In genomic region chr5:35389915-35390314, GRCm38 (mm10) we compare ENCODE assay signal across 35 mouse cellular contexts. TPM values are rescaled to one million over a fixed set of nuclear protein-coding genes. Genes with fewer than 3 reads are reported as not detected.
A peak's percentile ranks its signal among the peaks of the same experiment; 100 is the strongest.
DNase-seq lines count a peak whose midpoint lies in the region; ATAC-seq lines count a peak whose summit lies in the region.
"Had no signal": no experiment of that assay in that cellular context is flagged by ENCODE, and none has a peak within 500 bp of the region (broad histone marks: within the 10 kb centered on the region; RNA-seq: fewer than 3 reads in every experiment).

No protein-coding gene starts in this region.

- no peak overlapping the region for H3K9ac ChIP-seq in forebrain, embryonic 12.5 days
- H3K9ac ChIP-seq in neural tube, embryonic 12.5 days = no peak overlapping the region
- H3K9ac ChIP-seq: forebrain, embryonic 15.5 days; heart, embryonic 15.5 days; hindbrain, embryonic 15.5 days; kidney, embryonic 15.5 days; limb, embryonic 13.5 days; liver, postnatal 0 days had no signal

- peaks cover 34% of the 10 kb centered on the region for H3K4me1 ChIP-seq in forebrain, embryonic 10.5 days
- H3K4me1 ChIP-seq in forebrain, embryonic 12.5 days = peaks cover 27% of the 10 kb centered on the region
- peaks cover 20% of the 10 kb centered on the region for H3K4me1 ChIP-seq in neural tube, embryonic 12.5 days
- H3K4me1 ChIP-seq in limb, embryonic 10.5 days = peaks cover 28% of the 10 kb centered on the region

- no peak overlapping the region for H3K4me2 ChIP-seq in forebrain, embryonic 12.5 days
- H3K4me2 ChIP-seq in neural tube, embryonic 12.5 days (replicated peaks) = no peak overlapping the region
- H3K4me2 ChIP-seq: hindbrain, embryonic 15.5 days; liver, embryonic 11.5 days had no signal

- no peak overlapping the region for H3K27ac ChIP-seq in forebrain, embryonic 10.5 days
- no peak overlapping the region for H3K27ac ChIP-seq in forebrain, embryonic 12.5 days
- no peak overlapping the region for H3K27ac ChIP-seq in neural tube, embryonic 12.5 days
- no peak overlapping the region for H3K27ac ChIP-seq in limb, embryonic 10.5 days
- H3K27ac ChIP-seq: forebrain, embryonic 15.5 days; heart, embryonic 10.5 days; heart, embryonic 15.5 days; hindbrain, embryonic 15.5 days; kidney, embryonic 15.5 days; layer of hippocampus, adult 2 months; left cerebral cortex, adult 2 months; limb, embryonic 13.5 days; macrophage had no signal

- ATAC-seq in forebrain, embryonic 12.5 days (ENCODE audit: low FRiP score) = no peak
- ATAC-seq in neural tube, embryonic 12.5 days (ENCODE audit: low FRiP score, low read depth) = no peak
- ATAC-seq: activated CD4-positive, CD25-positive, alpha-beta regulatory T cell, adult 4 months; forebrain, embryonic 15.5 days; inflammation-experienced regulatory T-cells, adult 6 months; liver, postnatal 0 days had no signal

- WGBS in forebrain, embryonic 10.5 days = 2% methylated on average over 3 of the region's 3 CpGs
- WGBS in forebrain, embryonic 12.5 days = 6% methylated on average over 3 of the region's 3 CpGs
- WGBS in neural tube, embryonic 12.5 days = 8% methylated on average over 3 of the region's 3 CpGs
- 22% methylated on average over 3 of the region's 3 CpGs for WGBS in limb, embryonic 10.5 days

- H3K36me3 ChIP-seq in forebrain, embryonic 10.5 days (replicated peaks) = no peaks in the 10 kb centered on the region
- no peaks in the 10 kb centered on the region for H3K36me3 ChIP-seq in forebrain, embryonic 12.5 days (replicated peaks)
- no peaks in the 10 kb centered on the region for H3K36me3 ChIP-seq in neural tube, embryonic 12.5 days
- no peaks in the 10 kb centered on the region for H3K36me3 ChIP-seq in limb, embryonic 10.5 days
- H3K36me3 ChIP-seq: forebrain, embryonic 15.5 days; heart, embryonic 10.5 days; heart, embryonic 15.5 days; hindbrain, embryonic 15.5 days; kidney, embryonic 15.5 days; limb, embryonic 13.5 days had no signal

- no peak for DNase-seq in forebrain, embryonic 10.5 days (ENCODE audit: extremely low spot score, low spot score)
- no peak for DNase-seq in neural tube, embryonic 10.5 days (ENCODE audit: extremely low spot score, low spot score)
- DNase-seq in limb, embryonic 10.5 days (ENCODE audit: low spot score) = no peak
- no peak for DNase-seq in lung, postnatal 36 days
- no peak for DNase-seq in thymus, postnatal 14 days
- DNase-seq: adrenal gland, adult 2 months; adrenal gland, postnatal 36 days; cerebellum, adult 18-20 months; cerebellum, postnatal 14 days; gastrocnemius, postnatal 25 days; heart, adult 11 months; heart, postnatal 4 days; kidney, adult 18-20 months; kidney, postnatal 36 days; liver, postnatal 0 days; midbrain, embryonic 14.5 days; right cerebral cortex, adult 18-20 months had no signal

- peaks cover 100% of the 10 kb centered on the region for H3K27me3 ChIP-seq in forebrain, embryonic 10.5 days (ENCODE audit: poor library complexity, severe bottlenecking)
- H3K27me3 ChIP-seq in forebrain, embryonic 12.5 days = peaks cover 100% of the 10 kb centered on the region
- H3K27me3 ChIP-seq in neural tube, embryonic 12.5 days (replicated peaks) = peaks cover 100% of the 10 kb centered on the region
- peaks cover 100% of the 10 kb centered on the region for H3K27me3 ChIP-seq in limb, embryonic 10.5 days (ENCODE audit: low read depth, poor library complexity, severe bottlenecking)

- peak overlapping the region; percentile 67; the same call in 1 of the 2 replicates for H3K4me3 ChIP-seq in forebrain, embryonic 10.5 days
- H3K4me3 ChIP-seq in forebrain, embryonic 12.5 days (replicated peaks) = no peak overlapping the region
- peak overlapping the region; percentile 7; the same call in 1 of the 2 replicates for H3K4me3 ChIP-seq in neural tube, embryonic 12.5 days
- H3K4me3 ChIP-seq in limb, embryonic 10.5 days = 0 out of 2 replicates have a peak overlapping the region, but pooled peaks have one; percentile 63
- H3K4me3 ChIP-seq: layer of hippocampus, adult 2 months; left cerebral cortex, adult 2 months had no signal

- no peaks in the 10 kb centered on the region for H3K9me3 ChIP-seq in forebrain, embryonic 10.5 days
- H3K9me3 ChIP-seq in forebrain, embryonic 12.5 days = no peaks in the 10 kb centered on the region
- no peaks in the 10 kb centered on the region for H3K9me3 ChIP-seq in neural tube, embryonic 12.5 days
- H3K9me3 ChIP-seq in limb, embryonic 10.5 days (replicated peaks) = no peaks in the 10 kb centered on the region
- H3K9me3 ChIP-seq: forebrain, embryonic 15.5 days; heart, embryonic 10.5 days; heart, embryonic 15.5 days; hindbrain, embryonic 15.5 days; kidney, embryonic 15.5 days; limb, embryonic 13.5 days had no signal

RNA-seq across cellular contexts. Expression of gene Hmx1, which starts 1.0 kb away (rescaled TPM):
- 0.38 and 0.69 TPM in 2 replicates for polyA plus RNA-seq in forebrain, embryonic 10.5 days (2016; fragmentation: Nextera tagmentation; extraction: Ambion mirVana)
- 0.51 and 0.86 TPM in 2 replicates for polyA plus RNA-seq in forebrain, embryonic 12.5 days (2016; fragmentation: Nextera tagmentation; extraction: Ambion mirVana)
- 10.0 and 18.2 TPM in 2 replicates for polyA plus RNA-seq in neural tube, embryonic 12.5 days (2016; fragmentation: Nextera tagmentation; extraction: Ambion mirVana)
- polyA plus RNA-seq in limb, embryonic 10.5 days (2016; fragmentation: Nextera tagmentation; extraction: Ambion mirVana) = 0.13 and 0.35 TPM in 2 replicates
- polyA plus RNA-seq: activated CD4-positive, CD25-positive, alpha-beta regulatory T cell, adult 4 months; adrenal gland, adult 2 months; C2C12; forebrain, embryonic 15.5 days; frontal cortex, adult 2 months; heart, embryonic 15.5 days; hindbrain, embryonic 15.5 days; inflammation-experienced regulatory T-cells, adult 6 months; liver, embryonic 11.5 days; liver, postnatal 0 days; lung, embryonic 16.5 days; macrophage; midbrain, embryonic 14.5 days; urinary bladder, adult 2 months had no signal
